Mouse (Mus musculus) kidney, postnatal 0 days (tissue): Measurements from ENCODE around the gene Itga9. TPM values are rescaled to one million over a fixed set of nuclear protein-coding genes. Genes with fewer than 3 reads are reported as not detected.

Experiments
- ATAC-seq: fragments of 200-750 bp; cut with Nextera tagmentation; replicated peaks from 2 replicates; pipeline ENCODE4 v1.8.0; 2017; ENCODE audit warnings: low read depth, moderate number of reproducible peaks, moderate TSS enrichment, moderate library complexity; ENCODE audit not compliant: low FRiP score
- DNase-seq: peaks from one replicate; pipeline ENCODE4 v3.0.0-alpha.2; 2016; ENCODE audit warnings: low spot score
- H3K27ac ChIP-seq: fragments of 300-500 bp; sonication (generic); 2 replicates; pipeline ENCODE4 v1.5.1; 2014; ENCODE audit warnings: mild to moderate bottlenecking
- H3K27me3 ChIP-seq: fragments of 300-500 bp; sonication (generic); 2 replicates; pipeline ENCODE4 v1.6.1; 2014; ENCODE audit warnings: low read length, mixed read lengths; ENCODE audit not compliant: insufficient read depth
- H3K36me3 ChIP-seq: fragments of 300-500 bp; sonication (generic); 2 replicates; pipeline ENCODE4 v1.6.1; 2014; ENCODE audit warnings: low read length, mixed read lengths; ENCODE audit not compliant: insufficient read depth
- H3K4me1 ChIP-seq: fragments of 300-500 bp; sonication (generic); replicated peaks from 2 replicates; pipeline ENCODE4 v1.6.1; 2014; ENCODE audit warnings: antibody characterized with exemption, low read length, mixed read lengths; ENCODE audit not compliant: insufficient read depth
- H3K4me2 ChIP-seq: fragments of 300-500 bp; sonication (generic); 2 replicates; pipeline ENCODE4 v1.6.1; 2014; ENCODE audit warnings: mild to moderate bottlenecking, low read length, moderate library complexity, mixed read lengths
- H3K4me3 ChIP-seq: fragments of 300-500 bp; sonication (generic); replicated peaks from 2 replicates; pipeline ENCODE4 v1.5.1; 2014; ENCODE audit warnings: low read depth, low read length
- H3K9ac ChIP-seq: fragments of 300-500 bp; sonication (generic); 2 replicates; pipeline ENCODE4 v1.6.1; 2014; ENCODE audit warnings: low read depth, low read length
- H3K9me3 ChIP-seq: fragments of 300-500 bp; sonication (generic); replicated peaks from 2 replicates; pipeline ENCODE4 v1.6.1; 2016; ENCODE audit warnings: low read length, inconsistent platforms, mixed read lengths
- CTCF ChIP-seq: IDR thresholded peaks from 2 replicates; pipeline ENCODE4 v1.5.1; 2016; ENCODE audit warnings: antibody characterized with exemption, low read depth, mild to moderate bottlenecking, moderate library complexity
- WGBS: fragments of 180-500 bp; shearing (Covaris S2); extraction: QIAGEN DNeasy Blood & Tissue Kit; methylation state at CpG from one replicate; pipeline ENCODE4 v1.1.7; 2014; 5-methylcytosine and 5-hydroxymethylcytosine counted together
- polyA plus RNA-seq: library from polyadenylated mRNA; unstranded; fragments of >200 nt; fragmentation: Nextera tagmentation; extraction: Ambion mirVana; gene quantifications from 2 replicates; pipeline ENCODE4 v1.2.1, GENCODE M21; 2015

Itga9 gene
- polyA plus RNA-seq, 1 experiment from 2014 or later: 23.2 TPM

DNA sequence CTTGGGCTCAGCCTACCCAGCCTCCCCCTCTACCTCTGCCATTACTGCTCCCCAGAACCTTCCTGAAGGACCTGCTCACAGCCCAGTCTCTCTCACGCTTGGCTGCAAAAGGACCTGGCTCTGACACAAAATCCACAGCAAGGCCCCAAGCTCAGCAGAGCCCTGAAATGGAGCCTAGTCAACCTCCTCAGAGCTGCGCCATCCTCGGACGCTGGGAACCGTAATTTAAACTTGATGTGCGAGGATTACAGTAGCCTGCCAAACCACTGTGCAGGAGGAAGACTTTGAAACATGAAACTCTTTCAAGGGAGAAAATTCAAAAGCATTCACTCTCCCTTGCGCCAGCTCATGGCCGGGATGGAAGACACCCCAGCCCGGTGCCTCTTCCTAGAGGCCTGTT lies 285.1 kb downstream of the Itga9 start:
- DNase-seq (peak; percentile 81), ATAC-seq (peak; percentile 35; the same call in 1 of the 2 replicates)
- Histone ChIP-seq H3K4me1 (peaks cover 18% of the 10 kb centered on the region), H3K27me3 (no peaks in the 10 kb centered on the region), H3K36me3 (0 out of 2 replicates have a peak, but pooled peaks cover 5% of the 10 kb centered on the region), H3K9me3 (no peaks in the 10 kb centered on the region), H3K4me3 (no peak overlapping the region), H3K4me2 (no peak overlapping the region; the same call in 1 of the 2 replicates), H3K27ac (peak overlapping the region; percentile 70), H3K9ac (no peak overlapping the region)
- TF ChIP-seq CTCF: no peak
- 31% methylated on average over 9 of the region's 9 CpGs for WGBS

GRCm38 (mm10) chr9:118895101-118895500 lies 288.6 kb downstream of the Itga9 start:
- Histone ChIP-seq H3K9ac (no peak overlapping the region), H3K27me3 (no peaks in the 10 kb centered on the region), H3K4me2 (no peak overlapping the region), H3K9me3 (no peaks in the 10 kb centered on the region), H3K27ac (no peak overlapping the region), H3K4me1 (peaks cover 18% of the 10 kb centered on the region), H3K36me3 (peaks cover 10% of the 10 kb centered on the region; the same call in 1 of the 2 replicates), H3K4me3 (no peak overlapping the region)
- WGBS: 63% methylated on average over 2 of the region's 2 CpGs
- TF ChIP-seq CTCF: peak; percentile 50
- ATAC-seq (no peak), DNase-seq (no peak)

DNA sequence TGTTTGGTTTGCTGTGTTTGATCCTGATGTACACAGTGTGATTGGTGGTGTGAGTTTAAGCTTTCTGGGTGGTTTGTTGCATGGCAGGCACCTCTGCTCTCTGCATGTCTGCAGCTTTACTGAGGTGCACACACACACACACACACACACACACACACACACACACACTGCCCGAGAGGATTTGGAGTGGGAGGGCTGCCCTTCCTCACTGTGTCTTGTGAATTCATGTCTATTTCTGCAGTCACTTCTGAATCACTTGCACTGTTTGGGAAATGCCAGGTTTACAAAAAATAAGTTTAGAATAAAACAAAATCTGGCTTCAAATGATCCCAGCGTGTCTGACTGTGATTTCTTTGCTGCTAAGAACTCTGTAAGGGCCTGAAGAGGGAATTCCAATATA lies 294.2 kb downstream of the Itga9 start:
- no peak for TF ChIP-seq CTCF
- Histone ChIP-seq H3K27me3 (no peaks in the 10 kb centered on the region), H3K4me3 (no peak overlapping the region), H3K9me3 (no peaks in the 10 kb centered on the region), H3K9ac (no peak overlapping the region), H3K36me3 (peaks cover 10% of the 10 kb centered on the region; the same call in 1 of the 2 replicates), H3K27ac (no peak overlapping the region), H3K4me2 (no peak overlapping the region), H3K4me1 (no peaks in the 10 kb centered on the region)
- no peak for ATAC-seq
- DNase-seq: no peak
- WGBS: 63% methylated on average over 2 of the region's 2 CpGs

GRCm38 (mm10) chr9:118901917-118902316 lies 295.4 kb downstream of the Itga9 start:
- H3K4me3 ChIP-seq: no peak overlapping the region
- peaks cover 10% of the 10 kb centered on the region; the same call in 1 of the 2 replicates for H3K36me3 ChIP-seq
- H3K9ac ChIP-seq: no peak overlapping the region
- no peaks in the 10 kb centered on the region for H3K4me1 ChIP-seq
- 69% methylated on average over 6 of the region's 6 CpGs for WGBS
- ATAC-seq (no peak), DNase-seq (no peak)
- no peaks in the 10 kb centered on the region for H3K9me3 ChIP-seq
- H3K4me2 ChIP-seq: no peak overlapping the region
- H3K27me3 ChIP-seq: no peaks in the 10 kb centered on the region
- H3K27ac ChIP-seq: no peak overlapping the region
- no peak for TF ChIP-seq CTCF

- 0 out of 2 replicates have a peak, but pooled peaks cover 4% of the 10 kb centered on the region for H3K4me1 ChIP-seq
- WGBS: 49% methylated on average over 18 of the region's 18 CpGs
- peak; percentile 88 for DNase-seq
- no peaks in the 10 kb centered on the region for H3K9me3 ChIP-seq
- no peaks in the 10 kb centered on the region for H3K27me3 ChIP-seq
- no peak overlapping the region for H3K4me3 ChIP-seq
- no peaks in the 10 kb centered on the region for H3K36me3 ChIP-seq
- H3K9ac ChIP-seq: no peak overlapping the region
- no peak for ATAC-seq
- no peak overlapping the region for H3K27ac ChIP-seq
- peak; percentile 97 for TF ChIP-seq CTCF
- H3K4me2 ChIP-seq: no peak overlapping the region
Measured at GRCm38 (mm10) chr9:118907934-118908620, 301.6 kb downstream of the Itga9 start.

- no peaks in the 10 kb centered on the region for H3K27me3 ChIP-seq
- DNase-seq: no peak
- H3K9me3 ChIP-seq: no peaks in the 10 kb centered on the region
Measured at GRCm38 (mm10) chr9:118913048-118913447, 306.6 kb downstream of the Itga9 start.

GRCm38 (mm10) chr9:118913613-118914012 lies 307.1 kb downstream of the Itga9 start:
- WGBS: 78% methylated on average over 3 of the region's 3 CpGs
- no peak overlapping the region for H3K9ac ChIP-seq
- DNase-seq: no peak
- ATAC-seq: no peak
- H3K4me1 ChIP-seq: no peaks in the 10 kb centered on the region
- no peaks in the 10 kb centered on the region for H3K36me3 ChIP-seq
- H3K4me2 ChIP-seq: no peak overlapping the region
- no peak overlapping the region for H3K27ac ChIP-seq
- no peak overlapping the region for H3K4me3 ChIP-seq
- no peaks in the 10 kb centered on the region for H3K27me3 ChIP-seq
- TF ChIP-seq CTCF: no peak
- no peaks in the 10 kb centered on the region for H3K9me3 ChIP-seq

More at GRCm38 (mm10) chr9:118913048-118913447, 306.6 kb downstream of the Itga9 start:
- TF ChIP-seq CTCF: no peak
- 83% methylated on average over 9 of the region's 9 CpGs for WGBS
- Histone ChIP-seq H3K4me1 (no peaks in the 10 kb centered on the region), H3K9ac (no peak overlapping the region), H3K4me2 (no peak overlapping the region), H3K27ac (no peak overlapping the region), H3K4me3 (no peak overlapping the region), H3K36me3 (no peaks in the 10 kb centered on the region)
- no peak for ATAC-seq
